Mouse (Mus musculus) left cerebral cortex, adult 2 months (tissue): ENCODE data around the gene Gm44579. TPM values are rescaled to one million over a fixed set of nuclear protein-coding genes. Genes with fewer than 3 reads are reported as not detected.

Experiments used
- DNase-seq, 2 experiments: peaks; one replicate each; pipeline ENCODE4 v3.0.0; 2021 to 2022; ENCODE audit warnings: low spot score in 2 of 2, mixed read lengths in 1 of 2; ENCODE audit errors: extremely low spot score in 1 of 2
- H3K27ac ChIP-seq: fragments of 200-600 bp; 2 replicates; pipeline ENCODE4 v1.8.1; 2022
- H3K4me3 ChIP-seq: fragments of 200-600 bp; 2 replicates; pipeline ENCODE4 v1.8.1; 2022
- CTCF ChIP-seq: fragments of 200-600 bp; IDR thresholded peaks from 2 replicates; pipeline ENCODE4 v1.8.1; 2022; ENCODE audit warnings: antibody characterized with exemption, mild to moderate bottlenecking, moderate library complexity
- intact Hi-C: fragments of 180-260 bp; cut with DNase I; formaldehyde crosslinking; loops from one replicate; pipeline ENCODE4 v1.15.1; 2025
- total RNA-seq, 2 experiments: library from RNA; stranded (reverse); gene quantifications; 2 replicates each; pipeline ENCODE4 v1.2.3; 2021

Gene Gm44579
- total RNA-seq, 2 experiments from 2014 or later, result 0.32 TPM; not detected in 1

- no peak for TF ChIP-seq CTCF
- Histone ChIP-seq H3K4me3 (no peak overlapping the region), H3K27ac (no peak overlapping the region)
- DNase-seq, result no peak
- intact Hi-C loops, result loop anchor here (5.0 kb wide), 1 partner anchor 318 kb away; no protein-coding TSS in a partner anchor
Observed at GRCm38 (mm10) chr15:98184456-98184855, 36.3 kb downstream of the Gm44579 start.

GRCm38 (mm10) chr15:98181856-98182570 lies 38.8 kb downstream of the Gm44579 start:
- no peak for DNase-seq
- TF ChIP-seq CTCF, result no peak
- intact Hi-C loops, result loop anchor here (1.0 to 5.0 kb wide), 3 partner anchors 115 to 320 kb away; partner anchors contain the start of gene Zfp641
- Histone ChIP-seq H3K4me3 (no peak overlapping the region), H3K27ac (peak overlapping the region; percentile 76; the same call in 1 of the 2 replicates)

- H3K27ac ChIP-seq, result peak overlapping the region; percentile 76
- DNase-seq, result peak; percentile 89 to 91
- intact Hi-C loops, result loop anchor here (1.0 to 5.0 kb wide), 3 partner anchors 116 to 321 kb away; partner anchors contain the start of gene Zfp641
- TF ChIP-seq CTCF, result peak; percentile 79
- H3K4me3 ChIP-seq, result peak overlapping the region; percentile 56
Observed at GRCm38 (mm10) chr15:98181132-98181711, 39.6 kb downstream of the Gm44579 start.

GRCm38 (mm10) chr15:98180567-98181131 lies 40.1 kb downstream of the Gm44579 start:
- Histone ChIP-seq H3K4me3 (peak overlapping the region; percentile 56), H3K27ac (peak overlapping the region; percentile 76)
- no peak for TF ChIP-seq CTCF
- intact Hi-C loops, result loop anchor here (1.0 to 5.0 kb wide), 3 partner anchors 116 to 322 kb away; partner anchors contain the start of gene Zfp641
- no peak for DNase-seq

- no peak overlapping the region for H3K4me3 ChIP-seq
- intact Hi-C loops, result no loop called here
- no peak overlapping the region for H3K27ac ChIP-seq
- no peak for TF ChIP-seq CTCF
- DNase-seq, result no peak
Observed at GRCm38 (mm10) chr15:98177320-98177719, 43.5 kb downstream of the Gm44579 start.

GRCm38 (mm10) chr15:98173821-98174220 lies 47.0 kb downstream of the Gm44579 start:
- no peak overlapping the region for H3K4me3 ChIP-seq
- DNase-seq, result peak; percentile 69 to 82
- peak; percentile 87 for TF ChIP-seq CTCF
- intact Hi-C loops, result loop anchor here (2.0 to 5.0 kb wide), 3 partner anchors 67 to 212 kb away; partner anchors contain the start of genes Pfkm, Senp1 and Tmem106c
- no peak overlapping the region for H3K27ac ChIP-seq

GRCm38 (mm10) chr15:98172113-98172512 lies 48.7 kb downstream of the Gm44579 start:
- Histone ChIP-seq H3K4me3 (no peak overlapping the region), H3K27ac (no peak overlapping the region; the same call in 1 of the 2 replicates)
- intact Hi-C loops, result loop anchor here (2.0 to 5.0 kb wide), 3 partner anchors 65 to 210 kb away; partner anchors contain the start of genes Pfkm, Senp1 and Tmem106c
- no peak for TF ChIP-seq CTCF
- no peak for DNase-seq

- Histone ChIP-seq H3K4me3 (peak overlapping the region; percentile 28; the same call in 1 of the 2 replicates), H3K27ac (peak overlapping the region; percentile 59)
- intact Hi-C loops, result loop anchor here (5.0 kb wide), 2 partner anchors 64 to 209 kb away; partner anchors contain the start of gene Tmem106c
- DNase-seq, result no peak
- no peak for TF ChIP-seq CTCF
Observed at GRCm38 (mm10) chr15:98170917-98171316, 49.9 kb downstream of the Gm44579 start.

GRCm38 (mm10) chr15:98170365-98170764 lies 50.4 kb downstream of the Gm44579 start:
- peak; percentile 54 to 62 for DNase-seq
- peak overlapping the region; percentile 83 for H3K4me3 ChIP-seq
- no peak overlapping the region; the same call in 1 of the 2 replicates for H3K27ac ChIP-seq
- TF ChIP-seq CTCF, result no peak; the same call in 1 of the 2 replicates
- intact Hi-C loops, result loop anchor here (5.0 kb wide), 2 partner anchors 63 to 208 kb away; partner anchors contain the start of gene Tmem106c

GRCm38 (mm10) chr15:98168622-98169004 lies 52.2 kb downstream of the Gm44579 start:
- peak overlapping the region; percentile 83 for H3K4me3 ChIP-seq
- TF ChIP-seq CTCF, result no peak
- H3K27ac ChIP-seq, result peak overlapping the region; percentile 94; the same call in 1 of the 2 replicates
- DNase-seq, result no peak
- intact Hi-C loops, result loop anchor here (10.0 kb wide), 1 partner anchor 314 kb away; no protein-coding TSS in a partner anchor

- DNase-seq, result peak; percentile 91
- no peak for TF ChIP-seq CTCF
- intact Hi-C loops, result loop anchor here (2.0 to 10.0 kb wide), 2 partner anchors 19 to 313 kb away; no protein-coding TSS in a partner anchor
- Histone ChIP-seq H3K4me3 (peak overlapping the region; percentile 83), H3K27ac (peak overlapping the region; percentile 94)
Observed at GRCm38 (mm10) chr15:98167645-98168621, 52.8 kb downstream of the Gm44579 start.
